Mouse (Mus musculus) monocyte, adult 2 months (primary cell): ENCODE results near the gene Bcl2a1b.
"Not testable (repeated sequence)": the region's sequence is repeated elsewhere in the genome, so short reads cannot be mapped to it uniquely, and the experiment has no call there.

Experiments used
- DNase-seq, 2 experiments: peaks; one replicate each; pipeline ENCODE4 v3.0.0; 2022; ENCODE audit warnings: low spot score in 2 of 2, low read depth in 1 of 2

The Bcl2a1b gene

DNA sequence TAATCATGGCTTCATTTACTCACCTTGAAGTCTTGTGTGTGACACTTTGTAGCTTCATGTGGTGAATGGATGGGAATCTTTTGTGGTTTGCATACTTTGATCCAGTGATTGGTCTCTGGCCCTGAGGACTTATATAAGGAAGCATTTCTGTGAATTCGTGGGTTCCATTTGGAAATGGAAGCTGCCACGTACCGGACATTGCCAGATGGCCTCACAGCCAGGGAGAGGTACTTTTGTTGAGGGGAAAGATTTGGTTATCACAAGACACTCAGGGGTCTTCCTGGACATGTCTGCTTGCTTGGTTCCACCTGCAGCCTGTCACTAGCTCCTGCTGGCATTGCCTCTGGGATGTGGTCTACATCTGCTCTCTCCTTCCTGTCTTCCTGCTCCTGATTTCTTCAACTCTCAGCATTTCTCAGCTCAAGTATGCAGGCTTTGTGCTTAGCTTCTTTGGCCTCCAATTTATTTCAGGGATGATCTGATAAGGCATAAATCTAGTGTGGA is 41.6 kb downstream of the Bcl2a1b start:
- DNase-seq = not testable (repeated sequence)

- DNase-seq = no peak
Measured at GRCm38 (mm10) chr9:89253400-89253799, 54.4 kb downstream of the Bcl2a1b start.

DNA sequence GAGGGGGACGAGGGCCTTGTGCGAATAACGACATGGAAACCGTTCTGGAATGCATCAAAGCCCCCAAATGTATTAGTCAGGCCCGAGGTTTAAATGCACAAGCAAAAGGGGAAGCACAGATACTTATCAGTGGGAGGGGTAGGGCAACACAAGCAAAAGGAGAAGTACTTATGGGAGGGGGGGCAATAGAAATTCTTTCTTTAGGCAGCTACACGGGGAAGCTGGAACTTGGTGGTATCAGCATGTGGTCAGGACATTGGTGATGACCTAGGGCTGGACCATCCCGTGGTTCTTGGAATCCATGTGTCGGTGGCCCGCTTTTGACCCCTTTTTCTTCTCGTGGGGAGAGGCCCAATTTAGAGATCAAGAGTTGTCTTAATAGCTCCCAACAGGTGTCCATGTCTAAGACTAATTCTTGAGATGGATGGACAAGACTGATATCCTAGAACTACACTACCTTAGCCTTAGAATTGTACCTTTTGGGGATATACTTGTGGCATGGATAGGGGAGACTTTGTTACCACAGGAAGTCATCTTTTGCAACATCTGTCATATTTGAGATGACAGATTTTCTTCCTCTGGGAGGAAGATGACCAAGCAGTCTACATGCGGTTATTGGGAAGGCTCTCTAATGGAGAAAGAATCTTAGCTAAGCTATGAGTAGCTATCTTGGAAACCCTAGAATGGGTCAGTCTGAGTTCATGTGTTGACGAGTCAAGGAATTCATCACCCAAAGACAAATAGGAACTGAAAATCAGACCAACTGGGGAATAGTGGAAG is 57.7 kb downstream of the Bcl2a1b start:
- no peak for DNase-seq
